Mouse (Mus musculus): ENCODE measurements at regions not wholly inside any gene's neighbourhood (a gene's known extent, or its start where the extent isn't known, plus 50 kb on each side); places are given as distances from the start of the nearest gene placed in this dataset.

GRCm38 (mm10) chr9:41578221-41579106 lies 417.0 kb upstream of the Ubash3b start:
- no peak for DNase-seq (ENCODE audit: low spot score in 2 of 2)

DNA sequence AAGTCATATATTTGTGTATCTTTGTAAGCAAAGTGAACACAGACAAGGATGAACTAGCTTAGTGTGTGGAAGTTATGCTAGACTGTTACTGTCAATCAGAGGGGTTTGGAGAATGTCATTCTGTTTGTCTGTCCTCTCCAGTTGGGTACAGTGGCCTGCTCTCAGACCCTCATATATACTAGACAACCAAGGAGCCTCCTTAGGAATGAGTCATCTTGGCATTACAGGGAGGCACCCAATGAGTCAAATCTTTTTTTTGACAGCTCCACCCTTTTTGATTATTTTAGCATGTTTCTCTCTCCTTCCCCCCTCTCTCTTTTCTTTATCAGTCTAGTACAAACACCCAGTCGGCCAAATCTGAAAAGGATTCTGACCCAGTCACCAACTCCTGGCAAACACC lies 416.3 kb upstream of the Ubash3b start:
- no peak for DNase-seq (ENCODE audit: low spot score in 2 of 2)

DNA sequence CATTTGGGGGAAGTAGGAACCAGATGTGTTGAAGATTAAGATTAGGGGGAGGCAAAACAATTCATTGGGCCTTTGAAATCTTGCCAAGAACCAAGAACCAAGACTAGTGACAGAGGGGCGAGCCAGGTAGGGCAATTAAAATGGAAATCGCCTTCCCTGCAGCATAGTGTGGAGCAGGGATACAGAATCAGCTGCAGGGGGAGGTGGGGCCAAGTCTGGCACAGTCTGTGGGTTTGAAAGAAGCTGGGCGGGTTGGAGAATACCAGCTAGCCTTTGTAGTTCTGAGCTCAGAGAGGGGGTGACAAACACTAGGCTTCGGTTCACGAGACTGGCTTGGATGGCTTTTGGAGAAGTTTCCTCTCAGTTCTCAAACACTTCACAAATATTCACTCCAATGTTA lies 414.3 kb upstream of the Ubash3b start:
- DNase-seq (ENCODE audit: low spot score in 2 of 2), result no peak

DNA sequence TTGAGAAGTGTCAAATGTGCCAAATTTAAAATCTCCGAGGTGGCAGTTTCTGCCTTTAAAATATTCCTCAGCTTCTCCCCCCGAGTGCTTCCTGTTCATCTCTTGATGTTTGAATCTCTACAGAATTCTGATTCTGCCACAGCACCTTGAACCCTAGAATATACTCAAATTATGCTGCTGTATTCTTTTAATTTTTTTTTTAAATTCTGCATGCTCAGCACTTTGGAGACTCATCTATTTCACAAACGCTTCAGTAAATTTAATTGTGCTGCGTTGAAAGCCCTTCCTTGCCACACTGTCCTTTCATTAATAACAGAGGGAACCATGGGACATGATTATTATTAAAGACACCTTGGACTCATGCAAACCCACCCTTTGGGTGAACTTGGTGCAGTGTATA lies 408.8 kb upstream of the Ubash3b start:
- DNase-seq (ENCODE audit: low spot score in 2 of 2), result no peak

- no peak for DNase-seq (ENCODE audit: low spot score in 2 of 2)
Observed at GRCm38 (mm10) chr9:41566496-41566895, 405.0 kb upstream of the Ubash3b start.

- DNase-seq (ENCODE audit: low spot score in 2 of 2), result no peak
Observed at GRCm38 (mm10) chr9:41565784-41566183, 404.3 kb upstream of the Ubash3b start.

DNA sequence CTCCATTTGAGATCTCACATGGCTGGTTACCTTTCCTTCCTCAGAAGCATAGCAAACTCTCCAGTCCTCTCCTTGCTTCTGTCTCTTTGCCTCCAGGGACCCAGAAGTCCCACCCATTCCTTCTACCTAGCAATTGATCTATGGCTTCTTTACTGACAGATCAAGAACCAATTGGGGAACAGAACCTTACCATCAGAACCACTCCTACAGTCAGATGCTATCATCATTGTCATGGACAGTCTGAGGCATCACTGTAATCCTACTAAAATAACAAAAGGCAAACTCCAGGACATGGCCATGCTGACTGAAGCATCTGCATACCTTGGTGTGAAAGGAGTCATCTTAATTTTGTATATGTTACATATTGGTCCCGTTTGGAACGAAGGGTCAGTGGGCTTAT lies 401.9 kb upstream of the Ubash3b start:
- DNase-seq (ENCODE audit: low spot score in 2 of 2), result no peak

DNA sequence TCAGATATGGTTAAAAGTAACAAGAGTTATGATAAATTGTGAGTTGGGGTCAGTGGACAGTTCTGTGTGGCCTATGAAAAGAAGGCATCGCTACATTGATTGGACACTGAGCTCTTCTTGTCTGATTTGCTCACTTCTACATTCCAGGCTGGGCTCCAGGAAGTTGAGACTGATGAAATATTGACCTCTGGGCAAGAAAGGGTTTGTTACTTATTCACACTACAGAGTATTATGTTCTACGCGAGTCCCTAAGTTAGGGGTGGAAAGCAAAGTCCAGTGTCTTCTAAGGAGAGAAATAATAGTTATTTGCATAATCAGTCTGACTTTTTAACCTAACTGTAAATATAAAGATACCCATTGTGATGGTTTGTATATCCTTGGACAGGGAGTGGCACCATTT lies 397.0 kb upstream of the Ubash3b start:
- no peak for DNase-seq (ENCODE audit: low spot score in 2 of 2)

DNA sequence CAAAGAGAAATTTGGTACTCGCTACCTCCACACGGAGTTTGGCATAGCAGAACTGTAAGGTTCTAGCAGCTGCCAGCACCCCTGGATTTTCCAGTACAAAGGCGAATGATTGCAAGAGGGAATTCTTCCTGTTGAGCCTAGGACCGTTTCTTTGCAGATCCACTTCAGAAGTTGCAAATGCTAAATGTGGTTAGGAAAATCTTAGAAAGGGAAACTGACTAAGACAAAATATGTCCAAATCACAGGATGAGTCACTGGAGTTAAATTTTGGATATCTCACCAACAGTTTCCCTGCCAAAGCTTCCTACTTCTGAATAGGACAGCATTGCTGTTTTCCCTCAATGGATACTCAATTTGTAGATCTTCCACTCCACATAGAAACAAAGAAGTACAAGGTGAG lies 395.4 kb upstream of the Ubash3b start:
- no peak for DNase-seq (ENCODE audit: low spot score in 2 of 2)

GRCm38 (mm10) chr9:41545776-41546175 lies 384.3 kb upstream of the Ubash3b start:
- DNase-seq (ENCODE audit: low spot score in 2 of 2), result no peak

- DNase-seq (ENCODE audit: low spot score in 2 of 2), result no peak
Observed at GRCm38 (mm10) chr9:41542511-41542910, 381.0 kb upstream of the Ubash3b start.

DNA sequence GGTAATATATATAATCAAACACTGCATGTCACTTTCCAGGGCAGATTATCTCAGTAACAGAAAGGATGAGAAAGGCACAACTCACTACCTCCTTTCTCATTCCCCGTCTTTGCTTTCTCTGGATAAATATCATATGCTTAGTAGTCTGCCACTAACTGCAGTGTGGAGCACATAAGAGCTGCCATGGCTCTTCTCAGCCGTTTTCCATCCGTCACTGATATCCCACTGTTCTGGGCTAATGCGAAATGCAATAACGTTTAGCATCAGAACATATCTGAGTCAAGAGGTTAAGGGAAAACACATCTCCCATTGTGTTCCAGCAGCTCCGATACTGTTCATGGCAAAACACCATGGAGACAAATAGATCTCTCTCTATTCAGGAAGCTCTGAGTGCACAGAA lies 379.8 kb upstream of the Ubash3b start:
- DNase-seq (ENCODE audit: low spot score in 2 of 2), result no peak

- no peak for DNase-seq (ENCODE audit: low spot score in 2 of 2)
Observed at GRCm38 (mm10) chr9:41532786-41533185, 371.3 kb upstream of the Ubash3b start.

GRCm38 (mm10) chr9:41532290-41532689 lies 370.8 kb upstream of the Ubash3b start:
- DNase-seq (ENCODE audit: low spot score in 2 of 2), result no peak

- no peak for DNase-seq (ENCODE audit: low spot score in 2 of 2)
Observed at GRCm38 (mm10) chr9:41531596-41531995, 370.1 kb upstream of the Ubash3b start.

DNA sequence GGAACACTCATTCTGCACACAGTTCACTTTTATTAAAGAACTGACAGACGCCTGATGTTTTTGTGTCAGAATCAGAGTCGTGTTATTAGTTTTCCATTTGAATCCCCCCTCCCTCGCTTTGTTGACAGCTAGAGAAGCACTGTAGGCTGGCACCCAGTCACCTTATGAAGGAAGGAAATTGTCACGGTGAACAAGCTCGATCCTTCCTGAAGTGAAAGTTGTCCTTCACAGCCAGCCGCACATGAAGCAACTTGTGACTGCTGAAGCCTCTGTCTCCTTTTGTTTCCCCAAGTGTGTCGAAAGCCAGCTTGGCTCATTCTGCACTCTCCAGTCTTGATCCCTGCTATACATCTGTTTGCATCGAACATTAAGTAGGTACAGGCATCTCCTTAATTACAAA lies 364.6 kb upstream of the Ubash3b start:
- DNase-seq (ENCODE audit: low spot score in 2 of 2), result no peak

- DNase-seq (ENCODE audit: low spot score in 2 of 2), result no peak
Observed at GRCm38 (mm10) chr9:41525534-41525933, 364.0 kb upstream of the Ubash3b start.

DNA sequence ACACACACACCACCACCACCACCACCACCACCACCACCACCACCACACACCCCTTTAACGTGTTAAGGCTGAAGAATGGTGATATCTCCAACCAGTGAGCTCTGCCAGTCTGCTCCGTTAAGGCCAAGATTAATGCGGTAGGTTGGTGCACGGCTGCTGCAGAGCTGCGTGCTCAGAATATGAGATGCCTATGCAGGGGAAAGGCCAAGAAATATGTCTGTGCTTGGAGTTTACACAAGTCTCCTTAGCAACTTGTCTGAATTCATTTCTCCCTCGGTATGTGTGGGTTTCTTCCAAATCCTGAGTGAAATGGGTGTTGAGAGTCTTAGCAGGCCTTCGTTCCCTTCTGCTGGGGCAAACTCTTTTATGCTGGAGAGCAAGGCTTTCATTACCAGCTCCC lies 363.1 kb upstream of the Ubash3b start:
- no peak for DNase-seq (ENCODE audit: low spot score in 2 of 2)

- no peak for DNase-seq (ENCODE audit: low spot score in 2 of 2)
Observed at GRCm38 (mm10) chr9:41523969-41524368, 362.5 kb upstream of the Ubash3b start.

DNA sequence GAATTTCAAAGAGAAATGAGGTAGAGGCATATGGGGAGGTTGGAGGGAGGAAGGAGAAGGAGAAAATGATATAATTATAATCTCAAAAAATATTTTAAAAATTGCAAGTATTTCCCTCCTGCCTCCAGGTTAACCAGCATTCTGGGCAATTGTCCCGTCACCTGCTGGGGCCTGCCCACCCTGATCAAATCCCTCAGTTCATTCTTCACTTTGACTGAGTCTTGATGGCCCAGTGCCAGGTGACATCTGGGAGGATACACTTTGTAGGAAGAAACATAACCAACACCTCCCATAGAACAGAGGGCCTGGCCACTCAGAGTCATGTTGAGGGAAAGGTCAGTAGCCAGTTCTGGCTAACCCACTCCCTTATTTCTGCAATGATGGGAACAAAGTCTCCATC lies 360.8 kb upstream of the Ubash3b start:
- no peak for DNase-seq (ENCODE audit: low spot score in 2 of 2)

GRCm38 (mm10) chr9:41517787-41518186 lies 356.3 kb upstream of the Ubash3b start:
- no peak for DNase-seq (ENCODE audit: low spot score in 2 of 2)

DNA sequence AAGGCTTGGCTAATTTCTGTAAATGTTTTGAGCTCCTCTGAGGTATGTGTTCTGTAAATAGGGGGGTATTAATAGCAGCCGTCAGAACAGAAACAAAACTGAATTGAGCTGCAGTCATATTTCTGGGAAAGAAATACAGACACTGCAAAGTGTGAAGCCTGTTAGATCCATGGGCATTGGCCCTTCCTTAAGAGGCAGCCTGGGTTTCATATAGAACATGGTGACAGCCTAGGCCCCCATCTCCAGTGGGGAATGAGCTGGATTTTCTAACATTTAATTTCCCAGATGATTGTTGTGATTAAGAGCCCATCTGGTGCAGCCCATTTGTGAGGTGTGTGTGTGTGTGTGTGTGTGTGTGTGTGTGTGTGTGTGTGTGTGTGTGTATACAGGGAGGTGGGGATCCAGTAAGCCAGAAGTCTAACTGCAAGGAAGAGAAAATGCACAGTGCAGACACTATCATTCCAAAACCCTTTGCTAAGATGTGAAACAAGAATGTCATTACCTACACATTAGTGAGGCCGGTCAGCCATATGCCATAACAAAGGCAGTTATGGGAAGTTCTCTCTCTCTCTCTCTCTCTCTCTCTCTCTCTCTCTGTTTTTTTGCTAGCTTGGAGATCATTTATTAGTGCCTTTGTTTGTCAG lies 355.7 kb upstream of the Ubash3b start:
- DNase-seq (ENCODE audit: low spot score in 2 of 2), result no peak

DNA sequence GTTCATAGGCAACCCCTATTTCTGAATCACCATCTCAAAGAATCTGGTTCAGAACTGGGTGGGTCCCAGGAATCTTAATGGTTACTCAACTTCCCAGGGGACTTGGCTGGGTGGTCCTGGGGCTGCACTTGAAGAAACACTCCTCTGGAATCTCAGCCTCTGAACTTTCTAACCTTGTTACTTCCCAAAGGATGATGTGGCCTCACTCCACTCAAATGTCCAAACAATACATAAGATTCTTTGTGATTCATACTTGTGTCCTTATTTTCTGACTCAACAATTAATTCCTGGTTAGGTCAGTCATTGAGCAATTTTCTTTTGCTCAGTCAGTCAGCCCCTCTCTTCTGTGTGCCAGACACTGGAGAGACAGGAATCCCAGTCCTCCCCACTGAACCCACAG lies 353.7 kb upstream of the Ubash3b start:
- DNase-seq (ENCODE audit: low spot score in 2 of 2), result peak; percentile 25 to 42

All from gastrocnemius, adult 8-10 months (tissue).